Mouse (Mus musculus): Measurements from ENCODE around the gene Yju2. TPM values are rescaled to one million over a fixed set of nuclear protein-coding genes. Genes with fewer than 3 reads are reported as not detected.
A peak's percentile ranks its signal among the peaks of the same experiment; 100 is the strongest.

The Yju2 gene
- total RNA-seq, 2 experiments from 2014 or later = 16.7 to 20.1 TPM

DNA sequence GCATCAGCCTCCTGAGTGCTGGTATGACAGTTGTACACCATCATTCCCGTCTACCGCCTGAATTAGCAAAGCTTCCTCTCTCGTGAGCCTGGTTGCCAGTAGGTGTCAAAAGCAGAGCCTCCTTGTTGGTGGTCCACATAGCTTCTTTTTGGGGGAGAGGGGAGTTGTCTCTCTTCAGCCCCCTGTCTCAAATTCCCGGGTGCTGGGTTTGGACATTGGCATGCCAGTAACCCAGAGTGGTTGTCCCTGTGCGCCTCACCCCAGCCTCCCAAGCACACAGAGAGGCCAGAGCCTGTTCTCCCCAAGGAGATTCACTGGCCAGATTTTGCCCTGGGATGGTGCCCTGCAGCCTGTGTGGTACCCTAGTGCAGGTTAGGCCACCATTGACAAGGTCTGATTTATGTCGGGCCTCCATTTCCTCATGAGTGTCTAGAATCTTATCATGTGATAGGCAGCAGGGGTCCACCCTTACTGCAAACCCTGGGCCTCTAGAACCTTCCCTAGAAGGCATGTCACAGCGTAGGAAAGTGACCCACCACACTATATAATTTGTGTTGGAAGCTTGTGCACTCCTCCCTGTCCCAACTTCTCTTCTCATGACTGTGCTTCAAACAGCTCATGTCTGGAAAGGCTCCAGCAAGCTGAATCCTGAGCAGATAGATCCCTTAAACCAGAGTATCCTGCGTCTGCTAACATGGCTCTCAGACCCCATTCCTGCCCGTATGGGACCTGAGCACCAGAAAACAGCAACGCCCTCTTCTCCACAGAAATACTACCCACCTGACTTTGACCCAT, 1.2 kb downstream of the Yju2 start:
- DNase-seq = no peak

- no peak for DNase-seq
These were observed 1.9 kb downstream of the Yju2 start for GRCm38 (mm10) chr17:55960791-55961190.

DNA sequence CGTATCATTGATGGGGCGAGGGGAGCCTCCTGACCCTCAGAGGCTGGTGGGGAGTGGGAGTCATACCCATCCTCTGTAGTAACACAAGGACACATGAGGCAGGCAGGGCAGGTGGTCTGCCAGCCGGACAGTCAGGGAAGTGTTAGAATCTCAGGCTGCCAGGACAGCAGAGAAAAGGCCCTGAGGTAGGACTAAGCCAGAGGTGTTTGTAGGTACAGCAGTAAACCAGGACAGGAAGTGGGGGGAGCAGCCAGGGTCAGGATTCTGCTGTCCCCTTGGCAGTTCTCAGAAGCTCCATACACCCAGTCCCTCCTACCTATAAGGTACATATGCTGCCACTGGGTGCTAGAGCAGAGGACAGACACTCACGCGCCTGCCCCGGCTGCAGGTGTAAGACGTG, 2.7 kb downstream of the Yju2 start:
- no peak for DNase-seq

GRCm38 (mm10) chr17:55963171-55963570, 4.3 kb downstream of the Yju2 start:
- DNase-seq = no peak

- no peak for DNase-seq
These were observed 5.6 kb downstream of the Yju2 start for GRCm38 (mm10) chr17:55964496-55964895.

DNA sequence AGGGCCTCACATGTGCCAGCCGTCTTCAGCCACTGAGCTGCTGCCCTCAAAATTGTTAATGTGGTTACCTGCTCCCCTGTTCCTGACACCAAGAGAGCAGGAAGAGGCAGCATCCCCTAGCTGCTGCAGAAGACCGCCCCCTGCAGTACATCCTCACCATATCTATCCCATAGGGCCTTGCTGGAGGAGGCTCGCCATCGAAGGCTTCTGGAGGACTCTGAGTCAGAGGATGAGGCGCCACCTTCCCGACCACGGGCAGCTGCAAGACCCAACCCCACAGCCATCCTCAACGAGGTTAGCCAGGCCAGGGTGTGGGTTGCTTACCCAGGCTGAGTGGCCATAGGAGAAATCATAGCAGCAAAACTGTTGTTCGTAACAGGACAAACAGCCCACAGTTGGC, 6.1 kb downstream of the Yju2 start:
- peak; percentile 2 for DNase-seq

GRCm38 (mm10) chr17:55967186-55967585, 8.3 kb downstream of the Yju2 start:
- DNase-seq = no peak

- DNase-seq = no peak
These were observed 9.3 kb downstream of the Yju2 start for GRCm38 (mm10) chr17:55968210-55968609.

DNA sequence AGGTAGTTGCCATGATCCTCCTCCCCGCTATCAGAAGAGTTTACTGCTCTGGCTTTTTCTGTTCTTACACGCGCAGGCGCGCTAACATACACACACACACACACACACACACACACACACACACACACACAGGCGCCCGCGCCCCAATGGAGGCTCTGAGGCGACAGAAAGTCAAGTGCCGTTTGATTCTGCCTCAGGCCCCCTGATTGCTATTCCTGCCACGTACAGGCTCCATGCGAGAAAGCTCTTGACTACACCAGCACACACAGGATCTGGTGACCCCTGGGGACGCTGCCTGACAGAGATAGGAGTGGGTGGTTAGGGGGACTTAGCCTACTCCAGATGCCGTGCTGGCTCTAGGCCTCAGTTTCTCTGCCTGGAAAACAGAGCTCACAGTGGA, 10.7 kb downstream of the Yju2 start:
- DNase-seq = no peak

DNA sequence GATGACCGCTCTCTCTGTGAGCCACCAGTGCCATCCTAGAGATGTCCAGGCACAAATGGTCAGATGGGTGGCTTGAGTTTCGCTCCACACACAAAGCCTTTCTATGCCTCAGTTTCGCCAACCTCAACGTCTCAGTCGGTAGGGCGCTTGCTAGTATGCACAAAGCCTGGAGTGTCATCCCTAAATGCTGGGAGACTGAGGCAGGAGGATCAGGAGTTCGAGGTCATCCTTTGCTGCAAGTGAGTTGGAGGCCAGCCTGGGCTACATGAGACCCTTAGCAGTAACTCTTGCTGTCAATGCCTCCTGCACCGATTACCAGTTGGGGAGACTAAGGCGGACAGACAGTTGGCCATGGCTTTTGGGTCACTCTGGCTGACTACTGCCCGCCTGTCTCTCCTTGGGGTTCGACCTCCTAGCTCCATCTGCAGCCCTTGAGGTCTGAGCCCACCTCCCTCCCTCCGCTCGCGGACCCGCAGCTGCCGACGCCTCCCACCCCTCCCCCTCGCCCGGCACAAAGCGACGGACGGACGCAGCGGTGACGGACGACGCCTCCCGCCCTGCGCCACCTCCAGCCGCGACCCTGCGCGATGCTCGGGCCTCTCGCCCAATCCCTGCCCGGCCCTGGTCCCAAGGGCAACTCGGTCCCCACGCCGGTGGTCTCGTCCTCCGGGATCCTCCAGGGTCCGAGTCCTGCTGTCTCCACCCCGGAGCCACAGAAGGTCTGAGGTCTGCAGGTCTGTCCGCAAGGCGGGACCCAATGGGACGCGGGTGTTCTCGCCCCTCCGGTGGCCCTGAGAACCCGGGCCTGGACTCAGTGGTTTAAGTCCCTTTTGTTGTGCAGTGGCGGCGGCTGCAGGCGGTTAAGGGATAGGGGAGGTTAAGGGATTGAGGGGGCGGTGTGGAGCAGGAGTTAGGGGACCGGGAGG, 11.3 kb downstream of the Yju2 start, which contains the start of gene Shd:
Gene Shd (plus strand): TSS at position 502 of the 926 bp plus-strand sequence.
- DNase-seq = peak; percentile 62

GRCm38 (mm10) chr17:55971453-55971852, 12.6 kb downstream of the Yju2 start:
- DNase-seq = no peak

- DNase-seq = peak; percentile 89
These were observed 17.5 kb downstream of the Yju2 start for GRCm38 (mm10) chr17:55976255-55976862.

DNA sequence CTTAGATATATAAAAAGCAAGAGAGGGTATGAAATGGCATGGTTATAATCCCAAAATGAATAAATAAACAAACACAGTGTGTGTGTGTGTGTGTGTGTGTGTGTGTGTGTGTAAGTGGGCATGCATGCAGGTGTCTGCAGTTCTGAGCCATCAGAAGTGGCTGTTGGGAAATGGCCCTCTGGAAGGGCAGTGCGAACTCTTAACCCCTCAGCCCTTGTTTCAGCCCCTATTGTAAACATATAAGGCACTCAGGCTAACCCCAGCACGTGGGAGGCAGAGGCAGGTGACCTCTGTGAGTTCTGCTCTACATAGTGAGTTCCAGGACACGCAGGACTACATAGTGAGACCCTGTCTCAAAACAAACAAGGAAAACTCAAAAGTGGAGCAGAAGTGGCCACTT, 18.4 kb downstream of the Yju2 start:
- DNase-seq = no peak

- DNase-seq = peak; percentile 49
These were observed 27.4 kb downstream of the Yju2 start, which contains the start of gene Fsd1 for GRCm38 (mm10) chr17:55986030-55986961. Fsd1 (plus strand) TSS chr17:55986509.

- DNase-seq = no peak
These were observed 31.5 kb downstream of the Yju2 start for GRCm38 (mm10) chr17:55990278-55990898.

- peak; percentile 88 for DNase-seq
These were observed 37.1 kb downstream of the Yju2 start for GRCm38 (mm10) chr17:55996007-55996406.

- DNase-seq = no peak
These were observed 41.0 kb downstream of the Yju2 start for GRCm38 (mm10) chr17:55999794-56000499.

DNA sequence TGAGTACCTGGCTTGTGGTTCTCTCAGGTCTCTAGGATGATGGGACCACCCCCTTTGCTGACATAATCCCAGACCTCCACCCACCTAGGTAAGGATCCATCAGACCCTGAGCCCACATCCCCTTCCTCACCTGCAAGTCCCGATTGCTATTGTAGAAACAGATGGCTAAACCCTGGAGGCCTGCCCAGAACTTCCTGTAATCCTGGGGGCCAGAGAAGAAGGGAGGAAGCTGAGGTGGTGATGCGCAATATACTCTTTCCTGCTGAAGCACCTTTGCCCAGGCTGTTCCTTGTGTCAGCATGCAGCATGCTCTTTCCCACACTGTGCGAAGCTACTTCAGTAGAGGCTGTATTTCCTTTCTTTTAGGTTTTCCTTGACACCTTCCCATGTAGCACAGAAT, 44.1 kb downstream of the Yju2 start:
- DNase-seq = no peak

- no peak for DNase-seq
These were observed 46.6 kb downstream of the Yju2 start, which contains the start of the genes Stap2 and Mpnd for GRCm38 (mm10) chr17:56005415-56006061. Stap2 (minus strand) TSS chr17:56005584. Mpnd (plus strand) TSS chr17:56005711.

GRCm38 (mm10) chr17:56006956-56007355, 48.1 kb downstream of the Yju2 start:
- DNase-seq = no peak

Measured in adrenal gland, postnatal 10 days (tissue).